Mouse (Mus musculus): Measurements from ENCODE around the gene Celsr1. TPM values are rescaled to one million over a fixed set of nuclear protein-coding genes. Genes with fewer than 3 reads are reported as not detected.
A peak's percentile ranks its signal among the peaks of the same experiment; 100 is the strongest.

The Celsr1 gene
- polyA plus RNA-seq, 1 experiment from 2014 or later: 2.7 TPM

DNA sequence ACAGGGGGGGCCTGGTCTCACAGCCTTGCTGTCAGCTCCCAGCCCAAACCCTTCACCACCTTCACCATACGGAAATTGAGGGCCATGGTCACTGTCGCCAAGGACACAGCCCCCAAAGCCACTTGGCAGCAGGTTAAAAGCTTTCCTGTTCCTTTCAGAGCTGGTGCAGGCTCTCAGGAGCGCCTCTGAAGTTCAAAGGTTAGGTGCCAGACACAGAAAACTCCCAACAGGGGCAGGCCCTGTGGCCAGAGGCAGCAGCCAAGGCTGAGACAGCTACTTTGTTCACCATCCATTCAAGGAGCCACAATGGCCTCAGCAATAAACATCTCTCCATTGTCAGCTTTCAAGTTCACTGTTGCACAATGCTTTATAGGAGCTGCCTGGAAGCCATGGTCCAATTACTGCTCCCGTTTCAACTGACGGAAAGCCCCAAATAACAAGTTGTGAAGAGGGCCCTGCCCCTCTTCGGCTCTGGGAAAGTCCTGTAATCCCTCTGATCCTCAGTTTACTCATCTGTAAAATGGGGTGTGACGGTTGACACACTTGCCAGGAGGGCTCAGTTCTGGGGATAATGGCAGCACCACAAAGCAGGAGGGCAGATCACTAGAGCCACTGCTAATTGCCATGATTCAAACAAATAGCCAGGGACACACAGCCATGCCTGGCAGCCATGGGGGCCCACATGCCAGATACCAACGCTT, 114.2 kb downstream of the Celsr1 start:
- Histone ChIP-seq H3K27ac (no peak overlapping the region), H3K36me3 (peaks cover 22% of the 10 kb centered on the region)

DNA sequence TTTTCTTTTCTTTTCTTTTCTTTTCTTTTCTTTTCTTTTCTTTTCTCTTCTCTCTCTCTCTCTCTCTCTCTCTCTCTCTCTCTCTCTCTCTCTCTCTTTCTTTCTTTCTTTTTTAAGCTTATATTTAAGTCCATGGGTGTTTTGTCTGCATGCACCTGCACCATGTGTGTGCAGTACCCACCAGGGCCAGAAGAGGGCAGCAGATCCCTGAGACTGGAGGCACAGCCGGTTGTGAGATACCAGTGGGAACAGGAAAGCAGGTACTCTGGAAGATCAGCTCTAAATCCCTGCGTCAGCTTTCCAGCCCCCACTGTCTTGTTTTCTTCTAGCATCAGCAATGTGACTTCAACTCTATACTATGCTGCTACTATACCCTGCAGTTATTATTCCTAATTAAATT, 120.0 kb downstream of the Celsr1 start:
- no peaks in the 10 kb centered on the region for H3K27me3 ChIP-seq
- no peak for ATAC-seq
- H3K4me1 ChIP-seq (replicated peaks): 0 out of 2 replicates have a peak, but pooled peaks cover 3% of the 10 kb centered on the region
- H3K36me3 ChIP-seq: peaks cover 21% of the 10 kb centered on the region
- no peak overlapping the region for H3K27ac ChIP-seq
- WGBS: 37% methylated on average over 2 of the region's 2 CpGs
- no peak overlapping the region for H3K4me3 ChIP-seq (replicated peaks)
- H3K9ac ChIP-seq (replicated peaks): no peak overlapping the region
- no peaks in the 10 kb centered on the region for H3K9me3 ChIP-seq
- no peak overlapping the region for H3K4me2 ChIP-seq (replicated peaks)

More for the DNA sequence above, 114.2 kb downstream of the Celsr1 start:
- Histone ChIP-seq H3K27me3 (no peaks in the 10 kb centered on the region), H3K9me3 (no peaks in the 10 kb centered on the region), H3K4me3 (replicated peaks) (no peak overlapping the region), H3K4me1 (replicated peaks) (no peaks in the 10 kb centered on the region), H3K9ac (replicated peaks) (no peak overlapping the region), H3K4me2 (replicated peaks) (no peak overlapping the region)
- WGBS: 54% methylated on average over 8 of the region's 8 CpGs
- ATAC-seq: no peak

- Histone ChIP-seq H3K27me3 (no peaks in the 10 kb centered on the region), H3K27ac (no peak overlapping the region), H3K4me2 (replicated peaks) (no peak overlapping the region), H3K4me1 (replicated peaks) (0 out of 2 replicates have a peak, but pooled peaks cover 3% of the 10 kb centered on the region), H3K4me3 (replicated peaks) (no peak overlapping the region), H3K36me3 (peaks cover 3% of the 10 kb centered on the region; the same call in 1 of the 2 replicates), H3K9me3 (no peaks in the 10 kb centered on the region), H3K9ac (replicated peaks) (no peak overlapping the region)
- WGBS: 76% methylated on average over 10 of the region's 10 CpGs
- no peak for ATAC-seq
These were observed 123.6 kb downstream of the Celsr1 start for GRCm38 (mm10) chr15:85909931-85910330.

DNA sequence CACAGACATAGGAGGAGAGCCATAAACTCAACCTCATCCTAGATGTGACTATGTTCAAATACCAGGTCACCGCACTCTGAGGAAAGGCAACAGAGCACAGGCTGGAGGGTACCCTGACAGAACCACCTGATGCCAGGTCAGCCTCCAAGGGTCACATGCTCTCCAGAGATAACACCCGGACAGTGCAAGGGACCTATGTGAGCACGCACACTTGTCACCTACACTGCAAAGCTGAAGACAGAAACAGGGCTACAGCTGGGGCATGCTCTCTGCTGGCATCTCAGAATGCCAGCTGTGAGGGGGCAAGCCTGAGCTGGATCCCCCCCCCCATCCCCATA, 124.1 kb downstream of the Celsr1 start:
- Histone ChIP-seq H3K9me3 (no peaks in the 10 kb centered on the region), H3K27me3 (no peaks in the 10 kb centered on the region), H3K4me1 (replicated peaks) (0 out of 2 replicates have a peak, but pooled peaks cover 3% of the 10 kb centered on the region), H3K9ac (replicated peaks) (no peak overlapping the region), H3K27ac (no peak overlapping the region), H3K4me2 (replicated peaks) (no peak overlapping the region), H3K36me3 (peaks cover 3% of the 10 kb centered on the region; the same call in 1 of the 2 replicates), H3K4me3 (replicated peaks) (no peak overlapping the region)
- 90% methylated on average over 3 of the region's 3 CpGs for WGBS
- no peak for ATAC-seq

DNA sequence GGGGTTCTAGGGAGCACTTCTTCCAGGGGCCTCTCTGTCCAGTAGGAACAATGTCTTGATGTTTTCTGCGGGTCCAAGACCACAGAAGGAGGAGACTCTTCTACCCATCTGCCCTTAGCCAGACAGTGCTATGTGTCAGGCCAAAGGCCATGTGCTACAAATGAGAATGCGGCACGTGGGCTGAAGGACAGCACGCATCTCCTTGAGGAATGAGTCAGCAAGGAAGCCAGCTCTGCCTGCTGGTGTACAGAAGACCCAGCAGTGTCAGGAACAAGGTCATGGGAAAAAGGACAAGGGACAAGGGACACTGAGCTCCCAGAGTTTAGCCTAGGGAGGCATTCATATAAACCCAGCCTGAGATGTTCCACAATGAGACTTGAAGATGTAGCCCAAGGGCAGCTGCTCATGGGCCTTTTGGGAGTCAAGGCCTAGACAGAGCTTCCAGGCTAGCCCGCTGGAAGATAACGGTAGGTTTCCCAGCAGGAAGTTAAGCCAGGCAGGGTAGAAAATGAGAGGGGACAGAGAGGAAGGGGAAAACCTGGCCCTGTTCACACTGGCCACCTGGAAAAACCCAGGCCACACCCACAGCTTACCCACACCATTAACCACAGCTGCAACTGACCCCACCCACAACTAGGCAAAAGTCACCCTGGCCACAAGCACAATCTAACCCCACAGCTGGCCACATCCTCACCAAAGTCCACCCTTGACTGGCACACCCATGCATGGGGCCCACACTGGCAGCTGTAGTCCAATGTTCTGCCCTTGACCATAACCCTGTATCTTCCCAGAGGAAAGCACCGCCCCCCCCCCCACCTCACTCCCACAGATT, 124.7 kb downstream of the Celsr1 start:
- no peak overlapping the region for H3K4me2 ChIP-seq (replicated peaks)
- H3K9ac ChIP-seq (replicated peaks): no peak overlapping the region
- H3K4me3 ChIP-seq (replicated peaks): no peak overlapping the region
- 0 out of 2 replicates have a peak, but pooled peaks cover 3% of the 10 kb centered on the region for H3K4me1 ChIP-seq (replicated peaks)
- H3K36me3 ChIP-seq: peaks cover 3% of the 10 kb centered on the region; the same call in 1 of the 2 replicates
- no peak for ATAC-seq
- 93% methylated on average over 7 of the region's 7 CpGs for WGBS
- no peak overlapping the region for H3K27ac ChIP-seq
- H3K9me3 ChIP-seq: no peaks in the 10 kb centered on the region
- no peaks in the 10 kb centered on the region for H3K27me3 ChIP-seq

GRCm38 (mm10) chr15:85903826-85904225, 129.8 kb downstream of the Celsr1 start:
- H3K36me3 ChIP-seq: peaks cover 24% of the 10 kb centered on the region

GRCm38 (mm10) chr15:85902505-85902904, 131.1 kb downstream of the Celsr1 start:
- H3K36me3 ChIP-seq: peaks cover 36% of the 10 kb centered on the region
- WGBS: 84% methylated on average over 10 of the region's 10 CpGs

More at GRCm38 (mm10) chr15:85903826-85904225, 129.8 kb downstream of the Celsr1 start:
- H3K4me3 ChIP-seq (replicated peaks): no peak overlapping the region
- H3K4me1 ChIP-seq (replicated peaks): no peaks in the 10 kb centered on the region
- no peak overlapping the region for H3K4me2 ChIP-seq (replicated peaks)
- H3K9me3 ChIP-seq: no peaks in the 10 kb centered on the region
- no peak overlapping the region for H3K27ac ChIP-seq
- H3K9ac ChIP-seq (replicated peaks): no peak overlapping the region
- no peaks in the 10 kb centered on the region for H3K27me3 ChIP-seq
- ATAC-seq: no peak
- WGBS: 73% methylated on average over 8 of the region's 8 CpGs

DNA sequence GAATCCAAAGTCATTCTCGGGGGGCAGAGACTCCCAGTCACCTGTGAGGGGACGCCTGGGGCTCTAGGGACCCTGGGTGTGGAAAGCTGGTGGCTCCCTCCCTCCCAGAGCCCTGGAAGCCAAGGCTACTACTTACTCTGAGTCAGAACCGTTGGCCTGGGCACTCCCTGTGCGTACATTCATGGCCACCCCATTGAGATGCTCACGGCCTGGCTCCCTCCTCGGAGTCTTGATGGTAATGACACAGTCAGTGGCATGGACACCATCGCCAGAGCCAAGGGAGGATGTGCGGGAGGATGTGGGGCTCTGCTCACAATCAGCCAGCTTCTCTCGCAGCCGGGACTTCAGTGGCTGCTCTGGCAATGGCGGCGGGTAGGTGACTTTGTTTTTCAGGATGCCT, 132.8 kb downstream of the Celsr1 start:
- WGBS: 89% methylated on average over 12 of the region's 12 CpGs

More at GRCm38 (mm10) chr15:85902505-85902904, 131.1 kb downstream of the Celsr1 start:
- Histone ChIP-seq H3K4me3 (replicated peaks) (no peak overlapping the region), H3K9ac (replicated peaks) (no peak overlapping the region), H3K4me2 (replicated peaks) (no peak overlapping the region), H3K27me3 (no peaks in the 10 kb centered on the region), H3K27ac (no peak overlapping the region), H3K4me1 (replicated peaks) (no peaks in the 10 kb centered on the region), H3K9me3 (no peaks in the 10 kb centered on the region)
- ATAC-seq: no peak

DNA sequence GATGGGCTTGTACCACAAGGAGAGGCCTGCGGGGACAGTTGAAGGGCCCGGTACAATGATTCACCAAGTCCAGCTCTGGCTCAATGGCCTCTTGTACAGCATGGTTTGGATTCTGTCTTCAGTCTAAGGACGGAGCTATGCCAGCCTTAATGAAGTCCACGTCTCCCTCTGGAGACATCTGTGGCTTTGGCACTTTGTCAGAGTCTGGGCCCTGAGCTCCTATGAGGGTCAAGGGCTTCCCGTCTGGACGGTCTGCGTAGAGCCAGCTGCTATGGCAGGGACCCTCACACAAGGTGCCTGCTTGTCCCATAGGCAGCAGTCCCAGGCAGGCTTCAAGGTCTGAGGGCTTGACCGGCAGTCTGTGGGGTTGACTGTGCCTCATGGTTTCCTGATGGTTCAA, 133.3 kb downstream of the Celsr1 start:
- H3K4me1 ChIP-seq (replicated peaks): no peaks in the 10 kb centered on the region
- no peaks in the 10 kb centered on the region for H3K27me3 ChIP-seq
- no peak overlapping the region for H3K4me3 ChIP-seq (replicated peaks)
- no peak overlapping the region for H3K9ac ChIP-seq (replicated peaks)
- 89% methylated on average over 8 of the region's 8 CpGs for WGBS
- H3K4me2 ChIP-seq (replicated peaks): no peak overlapping the region
- peaks cover 56% of the 10 kb centered on the region for H3K36me3 ChIP-seq
- H3K27ac ChIP-seq: no peak overlapping the region; the same call in 1 of the 2 replicates
- ATAC-seq: no peak
- H3K9me3 ChIP-seq: no peaks in the 10 kb centered on the region

More for the DNA sequence above, 132.8 kb downstream of the Celsr1 start:
- no peaks in the 10 kb centered on the region for H3K4me1 ChIP-seq (replicated peaks)
- no peak overlapping the region for H3K4me3 ChIP-seq (replicated peaks)
- no peaks in the 10 kb centered on the region for H3K27me3 ChIP-seq
- no peak overlapping the region for H3K4me2 ChIP-seq (replicated peaks)
- H3K9me3 ChIP-seq: no peaks in the 10 kb centered on the region
- no peak overlapping the region for H3K27ac ChIP-seq
- no peak for ATAC-seq
- H3K36me3 ChIP-seq: peaks cover 52% of the 10 kb centered on the region
- H3K9ac ChIP-seq (replicated peaks): no peak overlapping the region

DNA sequence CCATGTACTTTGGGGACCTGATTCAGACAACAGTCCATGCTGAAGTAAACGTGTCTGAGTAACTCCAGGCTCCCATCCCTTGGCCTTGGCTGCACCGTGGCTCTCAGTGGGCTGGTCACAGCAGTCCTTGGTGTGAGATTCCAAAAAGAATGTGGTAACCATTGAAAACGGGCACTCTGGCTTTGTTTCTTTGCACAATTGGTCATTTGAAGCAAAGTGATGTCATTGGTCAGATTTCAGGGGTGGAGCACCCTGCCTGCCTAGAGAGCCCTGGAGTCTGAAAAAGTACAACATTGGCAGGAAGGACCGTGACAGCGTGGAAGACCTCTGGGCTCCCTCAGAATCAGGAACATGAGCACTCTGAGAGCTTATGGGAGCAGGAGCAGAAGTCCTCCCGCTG, 134.2 kb downstream of the Celsr1 start:
- H3K4me2 ChIP-seq (replicated peaks): no peak overlapping the region

GRCm38 (mm10) chr15:85897113-85897512, 136.5 kb downstream of the Celsr1 start:
- no peak overlapping the region for H3K27ac ChIP-seq
- no peaks in the 10 kb centered on the region for H3K27me3 ChIP-seq
- H3K4me2 ChIP-seq (replicated peaks): no peak overlapping the region
- peaks cover 88% of the 10 kb centered on the region for H3K36me3 ChIP-seq
- no peak overlapping the region for H3K4me3 ChIP-seq (replicated peaks)
- 88% methylated on average over 10 of the region's 10 CpGs for WGBS
- H3K9me3 ChIP-seq: no peaks in the 10 kb centered on the region
- no peak for ATAC-seq
- no peak overlapping the region for H3K9ac ChIP-seq (replicated peaks)
- H3K4me1 ChIP-seq (replicated peaks): 0 out of 2 replicates have a peak, but pooled peaks cover 6% of the 10 kb centered on the region

More for the DNA sequence above, 134.2 kb downstream of the Celsr1 start:
- H3K27ac ChIP-seq: no peak overlapping the region
- WGBS: 58% methylated on average over 6 of the region's 6 CpGs
- H3K9ac ChIP-seq (replicated peaks): no peak overlapping the region
- no peaks in the 10 kb centered on the region for H3K27me3 ChIP-seq
- H3K36me3 ChIP-seq: peaks cover 66% of the 10 kb centered on the region
- no peak for ATAC-seq
- H3K4me1 ChIP-seq (replicated peaks): no peaks in the 10 kb centered on the region
- H3K9me3 ChIP-seq: no peaks in the 10 kb centered on the region
- no peak overlapping the region for H3K4me3 ChIP-seq (replicated peaks)

DNA sequence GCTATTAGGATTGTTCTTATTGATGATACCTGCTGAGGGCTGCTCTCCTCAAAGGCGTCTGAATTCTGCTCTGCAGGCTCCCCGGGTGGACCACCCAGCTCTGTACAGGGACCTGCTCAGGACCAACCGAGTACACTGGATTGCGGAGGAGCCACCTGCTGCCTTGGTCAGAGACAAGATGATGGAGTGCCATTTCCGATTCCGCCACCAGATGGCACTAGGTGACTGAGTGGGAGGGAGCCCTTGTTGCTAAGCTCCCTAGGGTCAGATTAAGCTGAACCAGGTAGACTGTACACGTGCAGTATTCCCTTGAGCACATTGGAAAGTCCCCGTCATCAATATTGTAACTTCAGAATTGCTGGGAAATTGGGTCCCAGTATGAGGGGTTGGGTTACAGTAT, 137.3 kb downstream of the Celsr1 start:
- H3K9ac ChIP-seq (replicated peaks): no peak overlapping the region
- 14% methylated on average over 8 of the region's 8 CpGs for WGBS
- H3K9me3 ChIP-seq: no peaks in the 10 kb centered on the region
- H3K36me3 ChIP-seq: peaks cover 89% of the 10 kb centered on the region
- peak; percentile 34; the same call in 1 of the 2 replicates for ATAC-seq
- no peak overlapping the region for H3K4me3 ChIP-seq (replicated peaks)
- 0 out of 2 replicates have a peak, but pooled peaks cover 9% of the 10 kb centered on the region for H3K4me1 ChIP-seq (replicated peaks)
- H3K27me3 ChIP-seq: no peaks in the 10 kb centered on the region
- H3K27ac ChIP-seq: no peak overlapping the region
- H3K4me2 ChIP-seq (replicated peaks): no peak overlapping the region

Measured in midbrain, embryonic 13.5 days (tissue).